Mouse (Mus musculus): ENCODE measurements around the gene Rnf182.

GRCm38 (mm10) chr13:43631266-43631665 is 15.8 kb downstream of the Rnf182 start:
- TF ChIP-seq POLR2A (IDR thresholded peaks at IDR 0.05; ENCODE audit: extremely low read depth, insufficient read depth, low read length), result no peak
- TF ChIP-seq CTCF (IDR thresholded peaks at IDR 0.05; ENCODE audit: low read depth, low read length), result no peak
